Mouse (Mus musculus) neural tube, embryonic 11.5 days (tissue): ENCODE data around the gene Gm17416. TPM values are rescaled to one million over a fixed set of nuclear protein-coding genes. Genes with fewer than 3 reads are reported as not detected.

ENCODE experiments used
- ATAC-seq: fragments of 200-750 bp; cut with Nextera tagmentation; 2 replicates; pipeline ENCODE4 v1.8.0; 2017; ENCODE audit warnings: moderate number of reproducible peaks, mild to moderate bottlenecking, moderate TSS enrichment, moderate library complexity; ENCODE audit not compliant: insufficient read depth, low FRiP score, low TSS enrichment
- DNase-seq: peaks from one replicate; pipeline ENCODE4 v3.0.0-alpha.2; 2015; ENCODE audit warnings: low spot score
- H3K27ac ChIP-seq: fragments of 300-500 bp; sonication (generic); 2 replicates; pipeline ENCODE4 v1.5.1; 2014; ENCODE audit warnings: low read depth, mild to moderate bottlenecking, low read length
- H3K27me3 ChIP-seq: fragments of 300-500 bp; sonication (generic); 2 replicates; pipeline ENCODE4 v1.6.1; 2014; ENCODE audit warnings: mild to moderate bottlenecking, low read length, mixed read lengths; ENCODE audit not compliant: control insufficient read depth, insufficient read depth
- H3K36me3 ChIP-seq: fragments of 300-500 bp; sonication (generic); 2 replicates; pipeline ENCODE4 v1.6.1; 2014; ENCODE audit warnings: mild to moderate bottlenecking, low read length, moderate library complexity, mixed read lengths; ENCODE audit not compliant: control insufficient read depth, insufficient read depth
- H3K4me1 ChIP-seq: fragments of 300-500 bp; sonication (generic); 2 replicates; pipeline ENCODE4 v1.6.1; 2014; ENCODE audit warnings: low read length, mixed read lengths; ENCODE audit not compliant: control insufficient read depth, insufficient read depth
- H3K4me2 ChIP-seq: fragments of 300-500 bp; sonication (generic); 2 replicates; pipeline ENCODE4 v1.6.1; 2014; ENCODE audit warnings: low read depth, mild to moderate bottlenecking, moderate library complexity
- H3K4me3 ChIP-seq: fragments of 300-500 bp; sonication (generic); 2 replicates; pipeline ENCODE4 v1.5.1; 2014; ENCODE audit warnings: low read depth, low read length
- H3K9ac ChIP-seq: fragments of 300-500 bp; sonication (generic); 2 replicates; pipeline ENCODE4 v1.6.1; 2014; ENCODE audit warnings: mild to moderate bottlenecking, low read length
- H3K9me3 ChIP-seq: fragments of 300-500 bp; sonication (generic); 2 replicates; pipeline ENCODE4 v1.6.1; 2016; ENCODE audit warnings: low read length; ENCODE audit not compliant: control insufficient read depth
- WGBS: fragments of 180-500 bp; shearing (Covaris S2); extraction: QIAGEN DNeasy Blood & Tissue Kit; methylation state at CpG from one replicate; pipeline ENCODE4 v1.1.7; 2014; 5-methylcytosine and 5-hydroxymethylcytosine counted together
- polyA plus RNA-seq: library from polyadenylated mRNA; unstranded; fragments of >200 nt; fragmentation: Nextera tagmentation; extraction: Ambion mirVana; gene quantifications from 2 replicates; pipeline ENCODE4 v1.2.1, GENCODE M21; 2014

Gm17416 gene
- polyA plus RNA-seq: not detected in 2 replicates

GRCm38 (mm10) chr2:152569038-152569437 is at the start of gene Gm17416:
Gene Gm17416, plus strand, starts transcription at chr2:152569338.
- Histone ChIP-seq H3K27ac (no peak within 1 kb of the TSS), H3K4me2 (no peak within 1 kb of the TSS), H3K4me1 (no peaks in the 10 kb centered on the region), H3K9ac (no peak within 1 kb of the TSS), H3K27me3 (no peaks in the 10 kb centered on the region), H3K4me3 (no peak within 1 kb of the TSS), H3K36me3 (no peaks in the 10 kb centered on the region), H3K9me3 (no peaks in the 10 kb centered on the region)
- DNase-seq: no peak
- 92% methylated on average over 5 of the region's 5 CpGs for WGBS
- ATAC-seq: no peak

DNA sequence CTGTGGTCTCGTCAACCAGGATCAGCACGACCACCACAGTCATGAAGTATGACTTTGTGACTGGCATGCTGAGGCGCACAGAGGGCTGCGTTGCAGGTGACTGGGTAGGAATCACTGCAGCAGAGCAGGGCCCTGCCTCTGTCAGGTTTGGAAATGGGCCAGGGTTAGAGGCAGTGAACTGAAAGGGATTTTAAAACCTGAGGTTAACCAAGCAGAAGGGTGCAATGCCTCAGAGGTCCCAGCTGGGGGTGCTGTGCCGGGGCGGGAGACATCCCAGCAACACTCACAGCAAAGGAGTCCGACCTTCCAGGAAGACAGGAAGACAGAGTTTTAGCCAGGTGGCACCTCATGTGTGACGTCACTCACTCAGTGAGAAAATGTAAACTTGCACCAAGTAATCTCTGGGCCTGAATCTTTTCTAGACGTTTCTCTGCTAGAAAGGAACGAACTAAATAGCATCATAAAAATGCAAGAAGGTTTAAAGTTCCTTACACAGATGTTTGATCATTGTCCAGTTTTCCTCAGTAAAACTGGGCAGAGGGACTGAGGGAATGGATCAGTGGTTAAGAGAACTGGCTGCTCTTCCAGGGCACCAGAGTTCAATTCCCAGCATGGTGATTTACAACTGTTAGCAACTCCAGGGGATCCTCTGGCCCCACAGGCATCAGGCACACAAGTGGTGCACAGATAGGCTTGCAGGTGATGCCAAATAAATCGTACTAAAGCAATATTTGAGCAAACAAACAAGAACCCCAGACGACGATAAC is 29.0 kb upstream of the Gm17416 start, which contains the start of gene Defb29:
TSS of gene Defb29 (minus strand) at position 155 of the 767 bp plus-strand sequence.
- Histone ChIP-seq H3K36me3 (no peaks in the 10 kb centered on the region), H3K4me3 (no peak within 1 kb of the TSS), H3K27ac (no peak within 1 kb of the TSS), H3K4me2 (no peak within 1 kb of the TSS), H3K27me3 (no peaks in the 10 kb centered on the region), H3K9ac (no peak within 1 kb of the TSS), H3K4me1 (no peaks in the 10 kb centered on the region), H3K9me3 (no peaks in the 10 kb centered on the region)
- ATAC-seq (no peak), DNase-seq (no peak)
- 52% methylated on average over 13 of the region's 13 CpGs for WGBS

DNA sequence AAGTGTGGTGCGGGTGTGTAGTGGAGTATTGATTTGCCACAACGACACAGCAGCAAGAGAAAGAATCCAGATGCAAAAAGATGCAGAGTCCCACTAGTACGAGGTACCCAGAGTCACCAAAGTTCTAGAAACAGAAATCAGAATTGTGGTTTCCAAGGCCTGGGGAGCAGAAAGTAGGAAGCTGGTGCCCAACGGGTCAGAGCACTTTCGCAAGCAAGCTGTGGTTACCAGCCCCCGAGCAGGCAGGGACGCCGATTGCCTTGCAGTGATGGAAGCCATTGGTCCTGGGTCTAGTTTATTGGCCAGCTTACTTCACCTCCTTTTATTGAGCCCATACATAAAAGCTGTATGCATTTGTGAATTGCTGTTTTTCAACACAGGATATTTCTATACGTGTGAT is 27.2 kb upstream of the Gm17416 start:
- H3K9me3 ChIP-seq: no peaks in the 10 kb centered on the region
- H3K4me2 ChIP-seq: no peak overlapping the region
- ATAC-seq (no peak), DNase-seq (no peak)
- H3K4me1 ChIP-seq: no peaks in the 10 kb centered on the region
- WGBS: 85% methylated on average over 9 of the region's 9 CpGs
- H3K27ac ChIP-seq: no peak overlapping the region
- H3K36me3 ChIP-seq: no peaks in the 10 kb centered on the region
- H3K9ac ChIP-seq: no peak overlapping the region
- no peak overlapping the region for H3K4me3 ChIP-seq
- no peaks in the 10 kb centered on the region for H3K27me3 ChIP-seq

DNA sequence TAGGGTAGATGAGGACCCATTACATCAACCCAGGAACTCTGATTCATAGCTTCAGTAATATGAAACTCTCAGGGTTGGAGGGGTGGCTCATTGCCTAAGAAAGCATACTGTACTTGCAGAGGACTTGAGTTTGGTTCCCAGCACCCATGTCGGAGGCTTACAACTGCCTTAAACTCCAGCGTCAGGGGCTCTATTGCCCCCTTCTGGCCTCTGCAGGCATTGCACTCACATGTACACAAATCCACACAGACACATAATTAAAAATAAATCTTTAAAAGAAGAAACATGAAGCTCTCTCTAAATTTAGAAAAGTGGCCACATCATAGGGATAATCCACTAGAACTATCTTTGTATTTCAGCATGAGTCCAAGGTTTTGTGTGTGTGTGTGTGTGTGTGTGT is 26.2 kb upstream of the Gm17416 start:
- Histone ChIP-seq H3K9me3 (no peaks in the 10 kb centered on the region), H3K27me3 (no peaks in the 10 kb centered on the region), H3K4me2 (no peak overlapping the region), H3K9ac (no peak overlapping the region), H3K4me3 (no peak overlapping the region), H3K4me1 (no peaks in the 10 kb centered on the region), H3K27ac (no peak overlapping the region), H3K36me3 (no peaks in the 10 kb centered on the region)
- DNase-seq (no peak), ATAC-seq (no peak)
- 71% methylated on average over 2 of the region's 2 CpGs for WGBS

- H3K27me3 ChIP-seq: no peaks in the 10 kb centered on the region
- no peak overlapping the region for H3K4me2 ChIP-seq
- no peak overlapping the region for H3K9ac ChIP-seq
- no peaks in the 10 kb centered on the region for H3K4me1 ChIP-seq
- no peak overlapping the region for H3K27ac ChIP-seq
- H3K9me3 ChIP-seq: no peaks in the 10 kb centered on the region
- DNase-seq: no peak
- no peak overlapping the region for H3K4me3 ChIP-seq
- WGBS: 80% methylated on average over 4 of the region's 4 CpGs
- no peaks in the 10 kb centered on the region for H3K36me3 ChIP-seq
- ATAC-seq: no peak
Observed at GRCm38 (mm10) chr2:152543478-152543877, 25.7 kb upstream of the Gm17416 start.

GRCm38 (mm10) chr2:152544691-152545090 is 24.4 kb upstream of the Gm17416 start:
- no peak overlapping the region for H3K4me3 ChIP-seq
- no peaks in the 10 kb centered on the region for H3K36me3 ChIP-seq
- no peak overlapping the region for H3K27ac ChIP-seq
- H3K9me3 ChIP-seq: no peaks in the 10 kb centered on the region
- ATAC-seq (no peak), DNase-seq (peak; percentile 51)
- no peaks in the 10 kb centered on the region for H3K4me1 ChIP-seq
- no peak overlapping the region for H3K4me2 ChIP-seq
- H3K9ac ChIP-seq: no peak overlapping the region
- WGBS: 25% methylated on average over 4 of the region's 4 CpGs
- no peaks in the 10 kb centered on the region for H3K27me3 ChIP-seq

DNA sequence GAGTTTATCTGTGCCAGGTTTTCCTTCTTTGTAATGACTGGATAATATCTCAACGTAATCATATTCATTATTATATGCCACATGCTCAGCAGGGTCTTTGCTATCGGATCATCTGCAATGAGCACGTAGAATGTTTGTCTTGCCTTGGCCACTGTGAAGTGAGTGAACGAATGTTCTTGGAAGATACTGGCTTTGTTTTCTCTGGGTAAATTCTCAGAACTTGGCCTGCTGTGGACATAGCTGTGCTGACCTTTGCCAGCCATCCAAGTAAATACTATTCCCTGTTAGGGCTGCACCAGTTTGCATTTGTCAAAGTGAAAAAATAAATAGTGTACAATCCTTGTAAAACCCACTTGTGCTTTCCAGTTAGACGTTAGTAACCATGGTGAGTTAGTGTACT is 21.0 kb upstream of the Gm17416 start:
- no peak overlapping the region for H3K4me2 ChIP-seq
- WGBS: 78% methylated on average over 5 of the region's 5 CpGs
- DNase-seq: no peak
- H3K4me1 ChIP-seq: no peaks in the 10 kb centered on the region
- H3K27me3 ChIP-seq: no peaks in the 10 kb centered on the region
- no peaks in the 10 kb centered on the region for H3K9me3 ChIP-seq
- no peak for ATAC-seq
- H3K9ac ChIP-seq: no peak overlapping the region
- no peak overlapping the region for H3K27ac ChIP-seq
- H3K36me3 ChIP-seq: no peaks in the 10 kb centered on the region
- H3K4me3 ChIP-seq: no peak overlapping the region

DNA sequence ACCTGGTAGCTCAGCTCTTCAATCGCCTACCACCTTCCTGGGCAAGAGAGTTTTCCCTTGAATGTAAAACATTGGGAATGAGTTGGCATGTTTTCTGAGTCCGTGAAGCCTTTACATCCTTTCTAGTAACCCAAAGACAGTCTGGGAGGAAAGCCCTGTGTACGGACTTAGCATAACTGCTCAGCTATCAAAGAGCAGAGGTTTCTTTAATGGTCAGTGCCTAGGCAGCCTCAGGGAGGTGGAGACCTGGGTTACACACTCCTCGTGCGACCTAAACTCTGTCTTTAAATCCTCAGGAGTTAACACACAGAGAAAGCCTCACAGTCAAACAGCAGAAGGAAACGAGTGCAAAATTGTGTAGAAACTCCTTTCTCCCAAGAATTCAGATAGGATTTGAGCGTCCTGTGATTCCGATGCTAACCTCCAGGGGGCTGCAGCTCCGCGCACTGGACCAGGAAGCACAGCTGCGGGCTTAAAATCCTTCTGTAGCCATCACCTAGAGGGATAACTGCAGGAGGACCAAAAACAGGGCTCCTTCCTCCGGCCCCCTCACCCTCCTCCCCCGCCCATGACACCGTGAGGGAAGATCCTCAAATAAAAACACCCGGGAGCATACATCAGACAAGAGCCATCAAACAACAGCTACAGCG is 15.2 kb upstream of the Gm17416 start:
- no peak overlapping the region for H3K9ac ChIP-seq
- WGBS: 16% methylated on average over 16 of the region's 16 CpGs
- DNase-seq (peak; percentile 73), ATAC-seq (no peak)
- H3K36me3 ChIP-seq: no peaks in the 10 kb centered on the region
- no peaks in the 10 kb centered on the region for H3K9me3 ChIP-seq
- no peak overlapping the region for H3K27ac ChIP-seq
- no peak overlapping the region for H3K4me3 ChIP-seq
- H3K27me3 ChIP-seq: no peaks in the 10 kb centered on the region
- no peak overlapping the region for H3K4me2 ChIP-seq
- no peaks in the 10 kb centered on the region for H3K4me1 ChIP-seq

- Histone ChIP-seq H3K27me3 (no peaks in the 10 kb centered on the region), H3K27ac (no peak overlapping the region), H3K4me1 (no peaks in the 10 kb centered on the region), H3K4me3 (no peak overlapping the region), H3K4me2 (no peak overlapping the region), H3K36me3 (no peaks in the 10 kb centered on the region), H3K9me3 (no peaks in the 10 kb centered on the region), H3K9ac (no peak overlapping the region)
- DNase-seq (no peak), ATAC-seq (no peak)
- 85% methylated on average over 7 of the region's 7 CpGs for WGBS
Observed at GRCm38 (mm10) chr2:152556655-152557054, 12.5 kb upstream of the Gm17416 start.
